Mouse (Mus musculus) lung, adult 2 months (tissue): ENCODE results near the gene Catsperd.

ENCODE experiments used
- CTCF ChIP-seq: fragments of 200-500 bp; IDR thresholded peaks from 2 replicates; pipeline ENCODE4 v1.5.1; 2011; ENCODE audit warnings: mild to moderate bottlenecking, low read length, control low read depth; ENCODE audit not compliant: insufficient read depth
- POLR2A ChIP-seq: fragments of 200-500 bp; IDR thresholded peaks from 2 replicates; pipeline ENCODE4 v1.6.1; 2011; ENCODE audit warnings: low read depth, mild to moderate bottlenecking, control low read depth, low read length, borderline replicate concordance; ENCODE audit errors: extremely low read depth

DNA sequence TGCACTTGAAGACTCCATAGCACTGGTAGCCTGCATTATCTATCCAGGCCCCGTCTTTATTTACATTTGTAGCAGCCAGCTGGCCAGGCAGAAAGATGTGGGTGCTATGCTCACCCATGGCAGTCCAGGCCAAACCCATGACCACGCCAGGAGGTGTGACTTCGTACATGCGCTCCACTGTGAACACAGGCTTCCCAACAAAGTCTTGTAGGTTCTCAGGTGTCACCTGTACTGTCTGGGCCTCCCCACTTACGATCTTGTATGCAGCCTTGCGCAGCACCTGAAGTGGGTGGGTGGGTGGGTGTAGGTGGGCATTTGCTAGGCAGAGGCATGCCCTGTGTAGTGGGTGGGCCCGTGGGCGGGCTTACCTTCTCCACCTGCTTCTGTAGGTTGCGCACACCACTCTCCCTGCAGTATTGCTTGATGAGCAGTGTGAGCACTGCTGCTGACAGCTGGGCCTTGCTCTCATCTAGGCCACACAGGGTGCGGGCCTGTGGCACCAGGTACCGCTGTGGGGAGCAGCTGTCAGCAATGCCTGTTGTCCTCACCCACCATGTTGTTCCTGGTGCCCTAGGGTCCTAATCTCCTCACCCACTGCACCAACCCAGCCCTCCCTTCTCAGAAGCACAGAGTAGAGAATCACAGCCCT, 12.7 kb upstream of the Catsperd start:
- TF ChIP-seq CTCF (no peak), POLR2A (no peak)
